Mouse (Mus musculus): ENCODE measurements at regions not wholly inside any gene's neighbourhood (a gene's known extent, or its start where the extent isn't known, plus 50 kb on each side); places are given as distances from the start of the nearest gene placed in this dataset.
"Not testable (repeated sequence)": the region's sequence is repeated elsewhere in the genome, so short reads cannot be mapped to it uniquely, and the experiment has no call there.

- Histone ChIP-seq H3K4me1 (ENCODE audit: control insufficient read depth, insufficient read depth, low read length) (no peaks in the 10 kb centered on the region; the same call in 1 of the 2 replicates), H3K27ac (ENCODE audit: insufficient read depth, low read length) (no peak overlapping the region), H3K4me3 (ENCODE audit: insufficient read depth, low read length) (no peak overlapping the region)
- TF ChIP-seq CTCF (IDR thresholded peaks at IDR 0.05; ENCODE audit: extremely low read depth, insufficient read depth, low read length) (no peak), POLR2A (IDR thresholded peaks at IDR 0.05; ENCODE audit: extremely low read depth, insufficient read depth, low read length) (no peak)
Observed at GRCm38 (mm10) chr14:17522696-17523095, 137.4 kb upstream of the Thrb start.

- H3K4me3 ChIP-seq (ENCODE audit: insufficient read depth, low read length) = no peak overlapping the region
- H3K4me1 ChIP-seq (ENCODE audit: control insufficient read depth, insufficient read depth, low read length) = no peaks in the 10 kb centered on the region; the same call in 1 of the 2 replicates
- TF ChIP-seq POLR2A (IDR thresholded peaks at IDR 0.05; ENCODE audit: extremely low read depth, insufficient read depth, low read length) = no peak
- no peak for TF ChIP-seq CTCF (IDR thresholded peaks at IDR 0.05; ENCODE audit: extremely low read depth, insufficient read depth, low read length)
- H3K27ac ChIP-seq (ENCODE audit: insufficient read depth, low read length) = no peak overlapping the region
Observed at GRCm38 (mm10) chr14:17523916-17524315, 136.1 kb upstream of the Thrb start.

- TF ChIP-seq CTCF (IDR thresholded peaks at IDR 0.05; ENCODE audit: extremely low read depth, insufficient read depth, low read length) (no peak), POLR2A (IDR thresholded peaks at IDR 0.05; ENCODE audit: extremely low read depth, insufficient read depth, low read length) (no peak)
- Histone ChIP-seq H3K27ac (ENCODE audit: insufficient read depth, low read length) (no peak overlapping the region), H3K4me1 (ENCODE audit: control insufficient read depth, insufficient read depth, low read length) (no peaks in the 10 kb centered on the region), H3K4me3 (ENCODE audit: insufficient read depth, low read length) (no peak overlapping the region)
Observed at GRCm38 (mm10) chr14:17539322-17539721, 120.7 kb upstream of the Thrb start.

- H3K4me1 ChIP-seq (ENCODE audit: control insufficient read depth, insufficient read depth, low read length) = no peaks in the 10 kb centered on the region
- H3K27ac ChIP-seq (ENCODE audit: insufficient read depth, low read length) = no peak overlapping the region
- H3K4me3 ChIP-seq (ENCODE audit: insufficient read depth, low read length) = no peak overlapping the region
- TF ChIP-seq CTCF (IDR thresholded peaks at IDR 0.05; ENCODE audit: extremely low read depth, insufficient read depth, low read length) = no peak
- no peak for TF ChIP-seq POLR2A (IDR thresholded peaks at IDR 0.05; ENCODE audit: extremely low read depth, insufficient read depth, low read length)
Observed at GRCm38 (mm10) chr14:17556458-17556857, 103.6 kb upstream of the Thrb start.

GRCm38 (mm10) chr14:17560001-17560400 lies 100.1 kb upstream of the Thrb start:
- H3K4me1 ChIP-seq (ENCODE audit: control insufficient read depth, insufficient read depth, low read length); H3K27ac ChIP-seq (ENCODE audit: insufficient read depth, low read length); H3K4me3 ChIP-seq (ENCODE audit: insufficient read depth, low read length): not testable (repeated sequence)

GRCm38 (mm10) chr14:17567927-17568326 lies 92.1 kb upstream of the Thrb start:
- H3K4me1 ChIP-seq (ENCODE audit: control insufficient read depth, insufficient read depth, low read length) = no peaks in the 10 kb centered on the region; the same call in 1 of the 2 replicates
- TF ChIP-seq CTCF (IDR thresholded peaks at IDR 0.05; ENCODE audit: extremely low read depth, insufficient read depth, low read length) (no peak), POLR2A (IDR thresholded peaks at IDR 0.05; ENCODE audit: extremely low read depth, insufficient read depth, low read length) (no peak)
- H3K27ac ChIP-seq (ENCODE audit: insufficient read depth, low read length) = no peak overlapping the region
- H3K4me3 ChIP-seq (ENCODE audit: insufficient read depth, low read length) = no peak overlapping the region

- Histone ChIP-seq H3K27ac (ENCODE audit: insufficient read depth, low read length) (no peak overlapping the region), H3K4me1 (ENCODE audit: control insufficient read depth, insufficient read depth, low read length) (no peaks in the 10 kb centered on the region; the same call in 1 of the 2 replicates), H3K4me3 (ENCODE audit: insufficient read depth, low read length) (no peak overlapping the region)
- TF ChIP-seq POLR2A (IDR thresholded peaks at IDR 0.05; ENCODE audit: extremely low read depth, insufficient read depth, low read length) = no peak
- no peak for TF ChIP-seq CTCF (IDR thresholded peaks at IDR 0.05; ENCODE audit: extremely low read depth, insufficient read depth, low read length)
Observed at GRCm38 (mm10) chr14:17569087-17569636, 90.9 kb upstream of the Thrb start.

- Histone ChIP-seq H3K4me1 (ENCODE audit: control insufficient read depth, insufficient read depth, low read length) (no peaks in the 10 kb centered on the region), H3K4me3 (ENCODE audit: insufficient read depth, low read length) (no peak overlapping the region), H3K27ac (ENCODE audit: insufficient read depth, low read length) (no peak overlapping the region)
- TF ChIP-seq CTCF (IDR thresholded peaks at IDR 0.05; ENCODE audit: extremely low read depth, insufficient read depth, low read length) (no peak), POLR2A (IDR thresholded peaks at IDR 0.05; ENCODE audit: extremely low read depth, insufficient read depth, low read length) (no peak)
Observed at GRCm38 (mm10) chr14:17578776-17579175, 81.3 kb upstream of the Thrb start.

GRCm38 (mm10) chr14:17589595-17589994 lies 70.5 kb upstream of the Thrb start:
- TF ChIP-seq POLR2A (IDR thresholded peaks at IDR 0.05; ENCODE audit: extremely low read depth, insufficient read depth, low read length) = no peak
- H3K4me1 ChIP-seq (ENCODE audit: control insufficient read depth, insufficient read depth, low read length) = no peaks in the 10 kb centered on the region
- no peak overlapping the region for H3K4me3 ChIP-seq (ENCODE audit: insufficient read depth, low read length)
- no peak overlapping the region for H3K27ac ChIP-seq (ENCODE audit: insufficient read depth, low read length)

GRCm38 (mm10) chr14:17599553-17599952 lies 60.5 kb upstream of the Thrb start:
- Histone ChIP-seq H3K4me1 (ENCODE audit: control insufficient read depth, insufficient read depth, low read length) (no peaks in the 10 kb centered on the region), H3K27ac (ENCODE audit: insufficient read depth, low read length) (no peak overlapping the region), H3K4me3 (ENCODE audit: insufficient read depth, low read length) (no peak overlapping the region)
- TF ChIP-seq POLR2A (IDR thresholded peaks at IDR 0.05; ENCODE audit: extremely low read depth, insufficient read depth, low read length) (no peak), CTCF (IDR thresholded peaks at IDR 0.05; ENCODE audit: extremely low read depth, insufficient read depth, low read length) (no peak)

- TF ChIP-seq POLR2A (IDR thresholded peaks at IDR 0.05; ENCODE audit: extremely low read depth, insufficient read depth, low read length) (no peak), CTCF (IDR thresholded peaks at IDR 0.05; ENCODE audit: extremely low read depth, insufficient read depth, low read length) (no peak)
- Histone ChIP-seq H3K4me1 (ENCODE audit: control insufficient read depth, insufficient read depth, low read length) (no peaks in the 10 kb centered on the region), H3K4me3 (ENCODE audit: insufficient read depth, low read length) (no peak overlapping the region), H3K27ac (ENCODE audit: insufficient read depth, low read length) (no peak overlapping the region)
Observed at GRCm38 (mm10) chr14:17602357-17602756, 57.7 kb upstream of the Thrb start.

Data from cortical plate, adult 2 months (tissue).